In the genomic region with DNA sequence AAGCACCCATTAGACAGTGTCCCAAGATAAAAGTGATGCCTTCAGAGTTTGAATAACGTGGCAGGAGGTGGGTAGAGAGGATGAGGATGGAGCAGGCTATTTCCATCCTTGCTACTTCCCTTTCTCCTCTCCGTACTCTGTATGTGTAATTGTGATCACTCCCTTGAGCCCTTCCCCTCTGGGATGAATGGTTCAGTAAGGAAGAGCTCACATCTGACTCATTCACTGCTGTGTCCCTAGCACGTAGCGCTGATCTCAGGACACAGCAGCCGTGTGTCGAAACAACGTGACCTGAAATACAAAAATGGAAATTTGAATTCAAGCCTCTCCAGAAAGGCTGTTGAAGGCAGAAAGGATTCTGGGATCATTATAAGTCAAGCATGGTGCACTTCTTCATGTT, we compare ENCODE assay signal across 26 mouse cellular contexts.
DNase-seq lines count a peak whose midpoint lies in the region; ATAC-seq lines count a peak whose summit lies in the region.
"Had no signal": no experiment of that assay in that cellular context is flagged by ENCODE, and none has a peak within 500 bp of the region (broad histone marks: within the 10 kb centered on the region; RNA-seq: fewer than 3 reads in every experiment).

No protein-coding gene starts in this region.

- peak; percentile 26; the same call in 1 of the 2 replicates for ATAC-seq in embryonic facial prominence, embryonic 14.5 days (ENCODE audit: low read depth)
- ATAC-seq in midbrain, embryonic 14.5 days (ENCODE audit: low FRiP score, low TSS enrichment): no peak
- ATAC-seq in midbrain, embryonic 13.5 days: no peak
- ATAC-seq in midbrain, embryonic 11.5 days (ENCODE audit: low FRiP score): no peak
- ATAC-seq: activated CD4-positive, CD25-positive, alpha-beta regulatory T cell, adult 4 months; CD4-positive, CD25-positive, alpha-beta regulatory T cell, adult 4 months; forebrain, embryonic 13.5 days; forebrain, embryonic 15.5 days; forebrain, postnatal 0 days; Patski had no signal

- H3K9me3 ChIP-seq in embryonic facial prominence, embryonic 14.5 days (ENCODE audit: control insufficient read depth, low read length): no peaks in the 10 kb centered on the region
- no peaks in the 10 kb centered on the region for H3K9me3 ChIP-seq in embryonic facial prominence, embryonic 10.5 days
- no peaks in the 10 kb centered on the region for H3K9me3 ChIP-seq in midbrain, embryonic 10.5 days (replicated peaks)
- H3K9me3 ChIP-seq in midbrain, embryonic 14.5 days (ENCODE audit: control insufficient read depth, low read length): no peaks in the 10 kb centered on the region
- no peaks in the 10 kb centered on the region for H3K9me3 ChIP-seq in midbrain, embryonic 13.5 days
- H3K9me3 ChIP-seq in midbrain, embryonic 11.5 days (ENCODE audit: control insufficient read depth, low read length): no peaks in the 10 kb centered on the region
- H3K9me3 ChIP-seq: embryonic facial prominence, embryonic 13.5 days; forebrain, embryonic 13.5 days; forebrain, embryonic 15.5 days; G1E had no signal

- no peaks in the 10 kb centered on the region for H3K27me3 ChIP-seq in embryonic facial prominence, embryonic 14.5 days (replicated peaks; ENCODE audit: control insufficient read depth, insufficient read depth, low read length)
- H3K27me3 ChIP-seq in embryonic facial prominence, embryonic 10.5 days (replicated peaks; ENCODE audit: low read depth, poor library complexity, severe bottlenecking): no peaks in the 10 kb centered on the region
- no peaks in the 10 kb centered on the region for H3K27me3 ChIP-seq in midbrain, embryonic 10.5 days (ENCODE audit: low read depth, poor library complexity, severe bottlenecking)
- no peaks in the 10 kb centered on the region for H3K27me3 ChIP-seq in midbrain, embryonic 14.5 days (ENCODE audit: control insufficient read depth, insufficient read depth, low read length)
- H3K27me3 ChIP-seq in midbrain, embryonic 13.5 days: 0 out of 2 replicates have a peak, but pooled peaks cover 2% of the 10 kb centered on the region
- H3K27me3 ChIP-seq in midbrain, embryonic 11.5 days (ENCODE audit: control insufficient read depth, insufficient read depth, low read length): no peaks in the 10 kb centered on the region
- H3K27me3 ChIP-seq: CH12.LX; embryonic facial prominence, embryonic 13.5 days; forebrain, embryonic 13.5 days; forebrain, embryonic 15.5 days had no signal

- H3K4me3 ChIP-seq in embryonic facial prominence, embryonic 14.5 days (ENCODE audit: low read depth, low read length): no peak overlapping the region
- H3K4me3 ChIP-seq in embryonic facial prominence, embryonic 10.5 days: no peak overlapping the region
- no peak overlapping the region for H3K4me3 ChIP-seq in midbrain, embryonic 10.5 days
- no peak overlapping the region for H3K4me3 ChIP-seq in midbrain, embryonic 14.5 days (replicated peaks; ENCODE audit: low read depth, low read length)
- H3K4me3 ChIP-seq in midbrain, embryonic 13.5 days (replicated peaks): no peak overlapping the region
- H3K4me3 ChIP-seq in midbrain, embryonic 11.5 days (ENCODE audit: low read depth, low read length): no peak overlapping the region
- H3K4me3 ChIP-seq: embryonic facial prominence, embryonic 13.5 days; forebrain, embryonic 13.5 days; forebrain, embryonic 15.5 days had no signal

- no peak overlapping the region for H3K4me2 ChIP-seq in embryonic facial prominence, embryonic 14.5 days (ENCODE audit: low read depth, low read length)
- H3K4me2 ChIP-seq in midbrain, embryonic 14.5 days (ENCODE audit: low read length): no peak overlapping the region
- no peak overlapping the region for H3K4me2 ChIP-seq in midbrain, embryonic 13.5 days (replicated peaks)
- H3K4me2 ChIP-seq in midbrain, embryonic 11.5 days: no peak overlapping the region
- H3K4me2 ChIP-seq: embryonic facial prominence, embryonic 13.5 days; forebrain, embryonic 13.5 days; forebrain, embryonic 15.5 days had no signal

- H3K36me3 ChIP-seq in embryonic facial prominence, embryonic 14.5 days (ENCODE audit: control insufficient read depth, insufficient read depth, low read length): no peaks in the 10 kb centered on the region
- no peaks in the 10 kb centered on the region for H3K36me3 ChIP-seq in embryonic facial prominence, embryonic 10.5 days (replicated peaks)
- H3K36me3 ChIP-seq in midbrain, embryonic 10.5 days: no peaks in the 10 kb centered on the region
- H3K36me3 ChIP-seq in midbrain, embryonic 14.5 days (ENCODE audit: control insufficient read depth, insufficient read depth, low read length): no peaks in the 10 kb centered on the region
- H3K36me3 ChIP-seq in midbrain, embryonic 13.5 days: no peaks in the 10 kb centered on the region
- H3K36me3 ChIP-seq in midbrain, embryonic 11.5 days (ENCODE audit: control insufficient read depth, insufficient read depth, low read length): no peaks in the 10 kb centered on the region
- H3K36me3 ChIP-seq: embryonic facial prominence, embryonic 13.5 days; forebrain, embryonic 15.5 days; G1E had no signal

- no peak for DNase-seq in embryonic facial prominence, embryonic 14.5 days (ENCODE audit: low spot score)
- DNase-seq in embryonic facial prominence, embryonic 10.5 days (ENCODE audit: low spot score): no peak
- peak; percentile 83 for DNase-seq in heart, adult 11 months
- DNase-seq in heart, adult 8-10 months (ENCODE audit: low spot score): no peak
- no peak for DNase-seq in midbrain, embryonic 10.5 days (ENCODE audit: low spot score)
- DNase-seq in midbrain, embryonic 14.5 days: no peak
- no peak for DNase-seq in midbrain, embryonic 11.5 days (ENCODE audit: low spot score, missing footprints)
- DNase-seq: adrenal gland, adult 8-10 months; adrenal gland, postnatal 14 days; adrenal gland, postnatal 36 days; B cell, adult 2 months; cerebellum, adult 11 months; cerebellum, adult 18-20 months; cerebellum, adult 8-10 months; cerebellum, adult 9-11 months; cerebellum, postnatal 25 days; forebrain, postnatal 0 days had no signal

- H3K9ac ChIP-seq in embryonic facial prominence, embryonic 14.5 days (ENCODE audit: low read depth, low read length): no peak overlapping the region
- no peak overlapping the region for H3K9ac ChIP-seq in midbrain, embryonic 14.5 days (replicated peaks; ENCODE audit: low read length)
- 0 out of 2 replicates have a peak overlapping the region, but pooled peaks have one; percentile 19 for H3K9ac ChIP-seq in midbrain, embryonic 13.5 days (replicated peaks)
- H3K9ac ChIP-seq in midbrain, embryonic 11.5 days (ENCODE audit: low read length): no peak overlapping the region
- H3K9ac ChIP-seq: embryonic facial prominence, embryonic 13.5 days; forebrain, embryonic 13.5 days; forebrain, embryonic 15.5 days; forebrain, postnatal 0 days had no signal

- H3K4me1 ChIP-seq in embryonic facial prominence, embryonic 14.5 days (ENCODE audit: control insufficient read depth, insufficient read depth, low read length): no peaks in the 10 kb centered on the region
- H3K4me1 ChIP-seq in embryonic facial prominence, embryonic 10.5 days: no peaks in the 10 kb centered on the region
- H3K4me1 ChIP-seq in midbrain, embryonic 10.5 days: peaks cover 13% of the 10 kb centered on the region
- H3K4me1 ChIP-seq in midbrain, embryonic 14.5 days (ENCODE audit: control insufficient read depth, insufficient read depth, low read length): no peaks in the 10 kb centered on the region
- H3K4me1 ChIP-seq in midbrain, embryonic 13.5 days (replicated peaks): peaks cover 7% of the 10 kb centered on the region; the same call in 1 of the 2 replicates
- H3K4me1 ChIP-seq in midbrain, embryonic 11.5 days (ENCODE audit: control insufficient read depth, insufficient read depth, low read length): no peaks in the 10 kb centered on the region
- H3K4me1 ChIP-seq: embryonic facial prominence, embryonic 13.5 days; forebrain, embryonic 13.5 days; forebrain, embryonic 15.5 days had no signal

- WGBS in embryonic facial prominence, embryonic 14.5 days: 77% methylated on average over 7 of the region's 7 CpGs
- 86% methylated on average over 7 of the region's 7 CpGs for WGBS in embryonic facial prominence, embryonic 10.5 days
- 88% methylated on average over 7 of the region's 7 CpGs for WGBS in midbrain, embryonic 10.5 days
- WGBS in midbrain, embryonic 14.5 days: 82% methylated on average over 7 of the region's 7 CpGs
- WGBS in midbrain, embryonic 13.5 days: 84% methylated on average over 7 of the region's 7 CpGs
- 83% methylated on average over 7 of the region's 7 CpGs for WGBS in midbrain, embryonic 11.5 days

- no peak overlapping the region for H3K27ac ChIP-seq in embryonic facial prominence, embryonic 14.5 days (replicated peaks; ENCODE audit: low read depth, low read length)
- H3K27ac ChIP-seq in embryonic facial prominence, embryonic 10.5 days (replicated peaks): no peak overlapping the region
- peak overlapping the region; percentile 70 for H3K27ac ChIP-seq in midbrain, embryonic 10.5 days (replicated peaks)
- no peak overlapping the region for H3K27ac ChIP-seq in midbrain, embryonic 14.5 days (replicated peaks; ENCODE audit: low read depth, low read length)
- H3K27ac ChIP-seq in midbrain, embryonic 13.5 days: 0 out of 2 replicates have a peak overlapping the region, but pooled peaks have one; percentile 15
- no peak overlapping the region for H3K27ac ChIP-seq in midbrain, embryonic 11.5 days (ENCODE audit: low read depth, low read length)
- H3K27ac ChIP-seq: embryonic facial prominence, embryonic 13.5 days; forebrain, embryonic 13.5 days; forebrain, embryonic 15.5 days had no signal

Comparison
In these comparisons a context has a peak if more than half of its experiments do, and no peak if none do; other contexts are left out.
1. H3K27ac ChIP-seq: peak in midbrain, embryonic 10.5 days (single experiment) and midbrain, embryonic 13.5 days (single experiment); none in embryonic facial prominence, embryonic 14.5 days (single experiment), embryonic facial prominence, embryonic 10.5 days (single experiment), midbrain, embryonic 14.5 days (single experiment) and midbrain, embryonic 11.5 days (single experiment).